Mouse (Mus musculus) spleen, postnatal 10 days (tissue): ENCODE data around the gene Fam151b.
A peak's percentile ranks its signal among the peaks of the same experiment; 100 is the strongest.

ENCODE experiments used
- DNase-seq, 2 experiments: peaks; one replicate each; pipeline ENCODE4 v3.0.0; 2021 to 2022; ENCODE audit warnings: low spot score in 2 of 2

Gene Fam151b

GRCm38 (mm10) chr13:92483852-92484463 lies at the start of gene Fam151b:
Gene Fam151b (minus strand): TSS chr13:92484015.
- peak; percentile 76 to 91 for DNase-seq

GRCm38 (mm10) chr13:92532216-92532615 lies 48.4 kb upstream of the Fam151b start:
- no peak for DNase-seq

DNA sequence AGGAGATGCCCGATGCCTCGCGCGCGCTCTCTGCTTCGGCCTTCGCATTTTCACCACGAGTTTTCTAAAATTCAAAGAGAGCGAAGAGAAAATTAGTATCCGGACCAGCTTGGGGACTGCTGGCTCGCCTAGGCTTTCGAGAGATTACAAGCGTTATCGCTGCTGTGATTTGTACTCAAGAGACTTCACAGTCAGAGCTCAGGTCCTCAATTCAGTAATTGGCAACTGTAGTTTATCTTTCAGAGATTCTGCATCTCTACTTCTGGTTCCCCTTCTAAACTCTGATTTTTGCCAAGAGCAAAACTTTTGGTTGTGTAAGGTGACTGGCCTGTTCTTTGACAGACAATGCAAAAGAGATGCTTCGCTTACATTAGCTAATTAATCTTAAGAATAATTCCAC lies 47.4 kb upstream of the Fam151b start:
- no peak for DNase-seq

DNA sequence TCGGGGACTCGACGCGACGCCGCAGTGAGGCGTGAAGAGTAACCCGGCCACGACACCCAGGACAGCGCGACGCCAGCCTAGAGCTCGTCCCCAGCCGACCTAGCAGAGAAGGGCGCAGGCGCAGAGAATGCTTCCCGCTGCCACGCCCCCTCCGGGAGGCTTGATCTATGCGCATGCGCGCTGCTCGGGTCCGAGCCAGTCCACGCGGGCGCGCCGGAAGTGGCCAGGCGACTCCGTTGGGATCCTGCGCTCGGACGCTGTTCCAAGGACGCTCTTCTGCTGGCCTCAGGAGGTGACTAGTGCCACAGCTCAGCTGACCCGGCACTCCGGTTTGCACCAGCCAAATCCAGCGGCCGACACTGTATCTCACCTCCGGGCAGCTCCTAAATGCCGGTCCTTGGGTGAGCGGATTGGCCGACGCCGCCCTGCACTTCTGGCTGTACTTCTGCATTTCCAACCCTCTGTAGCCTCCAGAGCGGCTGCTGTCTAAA lies 47.0 kb upstream of the Fam151b start, which contains the start of gene Zfyve16:
Gene Zfyve16 (minus strand): TSS at position 148 of the 491 bp plus-strand sequence.
- DNase-seq = peak; percentile 95 to 96

DNA sequence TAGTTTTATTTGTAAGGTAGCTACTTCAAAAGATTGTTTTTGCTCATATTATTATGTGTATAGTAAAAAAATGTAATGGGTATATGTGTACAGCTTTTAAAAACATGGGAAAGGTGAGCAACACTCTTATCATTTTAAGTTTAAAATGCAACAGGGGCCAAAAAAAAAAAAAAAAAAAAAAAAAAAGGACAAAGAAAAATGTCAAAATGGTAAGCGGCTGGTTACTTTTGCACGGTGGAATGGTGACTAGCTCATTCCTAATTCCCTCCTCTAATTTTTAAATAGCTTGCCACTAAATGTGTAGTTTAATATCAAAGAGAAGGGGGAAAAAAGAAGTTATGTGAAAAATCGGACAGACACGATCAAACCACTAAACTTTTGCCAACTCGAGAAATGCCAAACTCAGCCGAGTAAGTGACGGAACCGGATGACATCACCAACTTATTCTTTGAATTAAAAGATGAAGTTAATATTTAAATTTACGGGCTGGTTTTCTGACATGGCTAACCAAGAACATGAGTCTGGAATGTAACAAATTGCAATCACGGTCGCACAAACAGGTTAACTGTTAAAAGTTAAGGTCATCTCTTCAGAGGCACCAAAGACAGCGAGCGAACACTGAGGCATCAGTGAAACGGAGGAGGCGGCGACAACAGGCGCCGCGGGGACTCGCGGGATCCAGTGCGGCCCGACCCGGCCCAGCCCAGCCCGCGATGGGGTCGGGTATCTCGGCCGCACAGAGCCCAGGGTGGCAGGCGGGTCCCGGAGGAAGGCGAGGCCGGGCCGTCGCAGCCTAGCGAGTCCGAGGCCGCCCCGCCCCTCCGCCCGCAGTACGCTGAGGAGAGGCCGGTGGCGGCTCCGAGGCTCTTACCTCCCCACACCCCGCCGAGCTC lies 46.3 kb upstream of the Fam151b start:
- no peak for DNase-seq

DNA sequence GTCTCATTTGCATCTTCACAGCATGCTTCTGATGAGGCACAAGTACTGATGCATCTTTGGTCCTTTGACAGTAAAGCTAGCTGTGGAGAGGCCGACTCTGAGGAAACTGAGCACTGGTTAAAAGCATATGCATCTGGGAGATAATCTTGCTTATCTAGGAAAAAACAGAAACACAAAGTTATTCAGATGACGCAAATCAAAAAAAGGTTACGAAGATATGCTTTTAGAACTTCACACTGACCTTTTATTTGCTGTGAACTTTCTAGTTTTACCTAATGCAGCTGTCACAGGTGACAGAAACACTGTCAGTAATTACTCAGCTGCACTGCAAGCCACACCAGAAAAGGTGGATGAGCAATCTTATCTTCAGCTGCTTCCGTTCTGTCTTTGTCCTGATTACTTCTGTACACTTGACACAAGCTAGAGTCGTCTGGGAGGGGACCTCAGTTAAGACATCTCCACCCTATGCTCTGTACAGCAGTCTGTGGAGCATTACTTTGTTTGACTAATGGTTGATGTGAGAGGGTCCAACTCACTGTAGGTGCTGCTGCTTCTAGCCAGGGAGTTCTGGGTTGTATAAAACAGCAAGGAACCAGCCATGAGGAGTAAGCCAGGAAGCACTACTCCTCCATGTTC lies 39.5 kb upstream of the Fam151b start:
- DNase-seq = no peak

DNA sequence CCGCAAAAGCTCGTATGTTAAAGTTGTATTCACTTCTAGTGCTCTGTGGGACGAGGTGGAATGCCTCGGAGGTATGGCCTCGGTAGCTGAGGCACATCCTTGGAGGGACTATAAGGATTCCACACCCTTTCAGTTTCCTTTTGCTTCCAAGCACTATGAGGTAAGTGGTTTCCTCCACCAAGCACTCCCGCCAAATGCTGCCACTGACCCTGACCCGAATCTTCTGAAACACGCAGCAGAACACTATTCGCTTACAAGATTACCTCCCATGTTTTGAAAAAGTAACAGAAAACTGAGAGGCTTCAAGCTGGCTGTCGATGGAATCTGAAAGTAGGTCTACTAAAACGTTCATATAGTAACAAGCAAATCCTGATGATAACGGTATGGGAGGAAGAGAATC lies 21.1 kb upstream of the Fam151b start:
- DNase-seq = no peak

DNA sequence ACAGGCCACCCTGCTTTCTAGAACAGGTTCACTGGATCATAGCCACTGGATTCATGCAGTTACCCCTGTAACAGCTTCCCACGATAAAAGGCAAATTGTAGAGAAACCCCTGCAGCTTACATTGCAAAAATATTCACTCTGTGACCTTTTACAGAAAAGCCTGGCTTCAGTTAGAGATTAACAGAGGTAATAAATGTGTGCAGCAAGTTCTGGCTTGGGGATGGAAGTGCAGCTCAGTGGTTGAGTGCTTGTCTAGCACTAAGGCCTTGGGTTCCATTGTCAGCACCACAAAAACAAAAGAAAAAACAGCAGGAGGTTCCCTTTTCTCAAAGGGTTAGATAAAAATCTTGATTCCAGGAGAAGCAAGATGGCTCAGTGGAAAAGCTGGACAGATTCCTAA lies 8.1 kb upstream of the Fam151b start:
- no peak for DNase-seq

DNA sequence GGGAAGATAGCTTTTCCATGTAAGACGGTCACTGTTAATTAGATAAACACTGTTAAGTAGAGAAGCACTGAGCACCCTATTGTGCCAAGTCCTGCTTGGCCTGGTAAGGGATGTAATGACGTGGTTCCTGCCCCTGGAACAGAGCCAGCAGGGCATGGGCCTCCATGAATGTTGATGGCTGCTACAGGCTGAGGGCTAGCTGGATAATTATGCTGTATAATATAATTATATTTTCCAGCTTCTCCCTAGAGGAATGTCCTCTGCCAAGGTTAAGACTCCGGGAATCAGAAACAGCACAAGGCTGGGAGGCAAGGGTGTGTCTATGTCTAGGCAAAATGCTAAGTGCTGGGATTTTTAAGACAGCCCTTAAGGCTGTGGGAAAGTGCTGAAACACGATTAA lies 7.0 kb upstream of the Fam151b start:
- no peak for DNase-seq

DNA sequence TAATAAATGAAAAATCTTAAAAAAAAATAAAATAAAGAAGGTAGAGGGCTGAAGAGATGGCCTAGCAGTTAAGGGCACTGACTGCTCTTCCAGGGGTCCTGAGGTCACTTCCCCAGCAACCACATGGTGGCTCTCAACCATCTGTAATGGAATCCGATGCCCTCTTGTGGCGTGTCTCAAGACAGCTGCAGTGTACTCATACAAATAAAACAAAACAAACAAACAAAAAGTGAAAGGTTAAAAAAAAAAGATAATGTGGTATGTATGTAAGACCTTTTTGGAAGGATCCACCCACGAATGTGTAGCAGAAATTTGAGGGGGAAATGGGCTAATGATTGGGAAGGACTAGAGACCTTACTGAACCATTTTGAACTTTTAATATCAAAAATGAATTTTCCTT lies 467 bp downstream of the Fam151b start:
- peak in 1 of 2 experiments; percentile 70 for DNase-seq

DNA sequence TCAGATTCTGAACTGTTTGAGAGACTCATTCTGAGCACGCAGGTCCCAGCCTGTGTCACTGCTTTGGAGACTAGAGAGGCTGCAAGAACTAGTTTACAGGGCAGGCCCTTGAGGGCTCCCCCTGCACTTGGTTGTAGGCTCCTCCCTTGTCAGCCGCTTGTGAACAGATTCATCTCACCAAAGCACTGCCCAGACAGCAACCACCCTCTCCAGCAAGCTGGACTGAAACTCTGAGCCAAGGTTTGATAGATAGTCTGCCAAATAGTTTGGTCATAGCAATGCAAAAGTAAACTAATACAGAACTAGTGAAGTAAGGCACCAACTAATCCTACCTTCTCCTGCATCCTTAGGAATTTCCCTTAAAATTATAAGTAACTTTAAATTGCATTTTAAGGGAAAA lies 13.7 kb downstream of the Fam151b start:
- no peak for DNase-seq

GRCm38 (mm10) chr13:92469381-92469780 lies 14.4 kb downstream of the Fam151b start:
- no peak for DNase-seq

DNA sequence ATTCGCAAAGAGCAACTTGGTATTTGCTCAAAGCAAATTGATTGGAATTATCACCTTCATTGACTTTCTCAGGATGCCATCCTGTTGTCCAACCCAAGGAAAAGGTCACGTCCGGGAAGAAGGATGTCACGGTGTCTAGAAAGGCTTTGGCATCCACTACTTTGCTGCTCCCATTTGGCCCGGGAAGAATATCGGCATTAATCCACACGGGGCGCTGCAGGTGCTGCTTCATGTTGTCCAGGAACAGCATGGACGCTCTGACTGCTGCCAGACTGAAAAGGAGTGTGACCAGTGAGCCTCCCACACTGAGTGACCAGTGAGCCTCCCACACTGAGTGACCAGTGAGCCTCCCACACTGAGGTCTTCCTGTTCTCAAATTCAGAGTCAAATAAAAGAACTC lies 15.9 kb downstream of the Fam151b start:
- DNase-seq = no peak

- DNase-seq = no peak
Measured at GRCm38 (mm10) chr13:92464698-92465097, 19.1 kb downstream of the Fam151b start.

GRCm38 (mm10) chr13:92446872-92447271 lies 36.9 kb downstream of the Fam151b start:
- no peak for DNase-seq

- no peak for DNase-seq
Measured at GRCm38 (mm10) chr13:92440286-92440685, 43.5 kb downstream of the Fam151b start.

DNA sequence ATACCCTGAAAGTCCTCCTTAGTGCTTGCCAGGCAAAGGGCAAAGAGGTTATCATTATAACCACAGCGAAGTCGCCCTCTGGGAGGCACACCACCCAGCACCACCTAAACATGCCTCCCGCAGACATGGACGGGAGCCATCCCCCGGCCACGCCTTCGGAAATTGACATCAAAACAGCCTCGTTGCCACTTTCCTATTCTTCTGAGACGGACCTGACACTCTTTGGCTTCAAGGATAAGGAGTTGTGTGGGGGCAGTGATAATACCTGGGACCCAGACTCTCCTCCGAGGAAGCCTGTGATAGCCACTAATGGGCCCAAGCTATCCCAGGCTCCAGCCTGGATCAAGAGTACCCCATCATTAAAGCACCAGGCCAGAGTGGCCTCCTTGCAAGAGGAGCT lies 45.2 kb downstream of the Fam151b start:
- DNase-seq = no peak

- no peak for DNase-seq
Measured at GRCm38 (mm10) chr13:92427351-92427855, 56.4 kb downstream of the Fam151b start.

DNA sequence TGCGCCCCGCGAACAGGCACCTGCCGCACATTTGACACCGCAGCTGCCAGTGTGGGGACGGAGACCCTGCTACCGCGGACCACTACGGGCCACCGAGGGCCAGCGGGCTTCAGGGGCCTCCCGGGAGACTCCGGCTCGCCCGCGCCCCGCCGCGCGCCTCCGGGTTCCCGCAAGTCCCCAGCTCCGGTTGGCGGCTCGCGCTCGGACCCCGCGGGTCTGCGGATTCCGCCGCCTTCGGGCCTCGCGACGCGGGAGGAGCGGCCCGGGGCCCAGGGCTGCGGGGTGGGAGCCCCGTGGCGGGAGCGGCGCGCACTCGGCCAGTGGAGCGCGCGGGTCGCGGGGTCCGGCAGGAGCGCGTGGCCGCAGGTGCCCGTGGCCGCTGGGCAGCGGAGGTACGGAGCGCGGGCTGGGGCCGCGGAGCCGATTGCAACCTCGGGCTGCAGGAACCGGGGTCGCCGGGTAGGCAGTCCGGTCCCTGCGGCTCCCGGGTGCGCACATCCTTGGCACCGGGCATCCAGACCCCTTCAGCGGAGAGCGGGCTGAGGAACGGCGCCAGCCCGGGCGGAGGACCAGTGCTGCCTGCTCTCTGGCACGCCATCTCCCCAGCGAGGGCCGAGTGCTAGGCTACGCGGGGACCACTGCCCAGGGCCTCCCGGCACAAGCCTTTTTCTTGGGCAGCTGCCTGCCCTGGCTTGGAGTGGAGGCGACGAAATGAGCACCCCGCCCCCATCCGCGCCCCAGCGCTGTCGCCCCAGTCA lies 57.3 kb downstream of the Fam151b start:
- DNase-seq = no peak

- peak in 1 of 2 experiments; percentile 52 for DNase-seq
Measured at GRCm38 (mm10) chr13:92425758-92426264, 58.0 kb downstream of the Fam151b start, which contains the start of gene Ankrd34b. Gene Ankrd34b (plus strand): TSS chr13:92425896.

- DNase-seq = no peak
Measured at GRCm38 (mm10) chr13:92423711-92424110, 60.1 kb downstream of the Fam151b start.
